Mouse (Mus musculus): Measurements from ENCODE around the gene Hsd11b1. TPM values are rescaled to one million over a fixed set of nuclear protein-coding genes. Genes with fewer than 3 reads are reported as not detected.
A peak's percentile ranks its signal among the peaks of the same experiment; 100 is the strongest.

The Hsd11b1 gene
- polyA plus RNA-seq, 1 experiment: 0.86 TPM

- Histone ChIP-seq H3K4me3 (ENCODE audit: insufficient read depth, low read length) (no peak overlapping the region), H3K27ac (ENCODE audit: insufficient read depth, low read length) (no peak overlapping the region), H3K4me1 (ENCODE audit: control insufficient read depth, insufficient read depth, low read length) (no peaks in the 10 kb centered on the region)
- TF ChIP-seq POLR2A (IDR thresholded peaks at IDR 0.05; ENCODE audit: low read depth, low read length) (no peak), CTCF (IDR thresholded peaks at IDR 0.05; ENCODE audit: borderline replicate concordance, insufficient read depth, low read length) (no peak)
These were observed 66.2 kb downstream of the Hsd11b1 start for GRCm38 (mm10) chr1:193197494-193198205.

GRCm38 (mm10) chr1:193195169-193195810 is 68.6 kb downstream of the Hsd11b1 start:
- TF ChIP-seq CTCF (IDR thresholded peaks at IDR 0.05; ENCODE audit: borderline replicate concordance, insufficient read depth, low read length): no peak
- H3K27ac ChIP-seq (ENCODE audit: insufficient read depth, low read length): no peak overlapping the region
- no peak overlapping the region for H3K4me3 ChIP-seq (ENCODE audit: insufficient read depth, low read length)
- 0 out of 2 replicates have a peak, but pooled peaks cover under 1% of the 10 kb centered on the region for H3K4me1 ChIP-seq (ENCODE audit: control insufficient read depth, insufficient read depth, low read length)

DNA sequence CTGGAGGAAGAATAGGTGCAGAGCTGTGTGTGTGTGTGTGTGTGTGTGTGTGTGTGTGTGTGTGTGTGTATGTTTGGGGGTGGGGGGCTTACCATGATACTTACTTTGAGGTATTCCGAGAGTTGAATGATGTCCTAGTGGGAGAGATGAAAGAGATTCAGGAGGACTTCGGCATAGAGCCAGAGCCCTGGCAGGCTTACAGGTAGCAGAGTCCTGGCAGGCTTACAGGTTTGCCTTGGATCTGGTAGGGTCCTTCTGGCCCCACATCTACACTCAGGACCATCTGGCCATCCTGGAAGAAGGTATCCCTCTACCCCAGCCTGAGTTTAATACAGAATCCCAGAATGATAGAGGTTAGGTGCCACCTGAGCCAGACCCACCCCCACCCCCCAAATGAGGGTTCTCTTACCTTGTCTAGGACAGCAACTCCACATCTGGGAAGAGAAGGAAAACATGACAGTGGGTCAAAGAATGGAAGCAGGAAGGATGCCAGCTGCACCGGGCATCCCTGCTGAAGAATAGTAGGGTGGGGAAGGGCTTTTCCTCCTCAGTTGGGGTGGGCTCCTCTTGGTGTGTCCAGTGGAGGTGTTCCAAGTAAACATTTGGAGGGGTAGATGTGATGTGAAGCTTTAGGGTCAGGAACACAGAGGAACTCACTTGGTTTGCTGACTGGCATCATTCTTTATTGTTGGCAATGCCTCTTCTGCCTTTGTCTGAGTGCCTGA is 69.3 kb downstream of the Hsd11b1 start:
- Histone ChIP-seq H3K27ac (ENCODE audit: insufficient read depth, low read length) (no peak overlapping the region), H3K4me1 (ENCODE audit: control insufficient read depth, insufficient read depth, low read length) (peaks cover 7% of the 10 kb centered on the region), H3K4me3 (ENCODE audit: insufficient read depth, low read length) (no peak overlapping the region)
- TF ChIP-seq CTCF (IDR thresholded peaks at IDR 0.05; ENCODE audit: borderline replicate concordance, insufficient read depth, low read length) (no peak), POLR2A (IDR thresholded peaks at IDR 0.05; ENCODE audit: low read depth, low read length) (no peak)

DNA sequence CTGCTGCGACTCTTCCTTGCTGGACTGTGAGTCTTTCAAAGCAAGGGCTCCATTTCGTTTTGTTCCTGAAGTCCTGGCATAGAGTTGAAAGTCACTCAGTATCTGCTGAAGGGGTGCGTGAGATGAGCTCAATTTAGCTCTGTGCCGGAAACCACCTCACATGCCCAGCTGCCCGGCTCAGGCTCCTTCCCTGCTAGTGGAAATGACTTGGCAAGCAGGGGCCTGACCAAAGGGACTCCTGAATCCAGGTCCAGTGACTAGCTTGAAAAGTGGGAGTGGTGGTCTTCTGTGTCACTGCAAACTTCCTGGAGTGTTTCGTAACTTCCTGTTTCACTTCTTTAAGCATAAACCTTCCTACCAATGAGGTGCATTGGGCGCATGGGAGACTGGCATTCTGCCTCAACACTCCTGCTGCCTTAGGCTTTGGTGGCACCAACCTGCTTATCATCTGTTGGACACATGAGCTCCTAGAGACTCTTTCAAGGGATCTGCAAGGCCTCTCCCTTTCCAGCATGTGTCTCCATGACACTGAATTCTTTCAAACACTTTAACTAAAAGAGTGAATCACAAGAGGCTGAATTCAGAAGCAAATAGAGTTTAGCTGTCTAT is 72.1 kb downstream of the Hsd11b1 start:
- Histone ChIP-seq H3K4me1 (ENCODE audit: control insufficient read depth, insufficient read depth, low read length) (peaks cover 7% of the 10 kb centered on the region), H3K4me3 (ENCODE audit: insufficient read depth, low read length) (no peak overlapping the region), H3K27ac (ENCODE audit: insufficient read depth, low read length) (no peak overlapping the region)
- no peak for TF ChIP-seq POLR2A (IDR thresholded peaks at IDR 0.05; ENCODE audit: low read depth, low read length)
- TF ChIP-seq CTCF (IDR thresholded peaks at IDR 0.05; ENCODE audit: borderline replicate concordance, insufficient read depth, low read length): no peak

- no peak overlapping the region for H3K4me3 ChIP-seq (ENCODE audit: insufficient read depth, low read length)
- peaks cover 7% of the 10 kb centered on the region for H3K4me1 ChIP-seq (ENCODE audit: control insufficient read depth, insufficient read depth, low read length)
- peak overlapping the region; percentile 68 for H3K27ac ChIP-seq (ENCODE audit: insufficient read depth, low read length)
- TF ChIP-seq POLR2A (IDR thresholded peaks at IDR 0.05; ENCODE audit: low read depth, low read length) (no peak), CTCF (IDR thresholded peaks at IDR 0.05; ENCODE audit: borderline replicate concordance, insufficient read depth, low read length) (no peak)
These were observed 74.1 kb downstream of the Hsd11b1 start for GRCm38 (mm10) chr1:193189771-193190170.

GRCm38 (mm10) chr1:193189151-193189621 is 74.7 kb downstream of the Hsd11b1 start:
- no peak overlapping the region for H3K4me3 ChIP-seq (ENCODE audit: insufficient read depth, low read length)
- H3K4me1 ChIP-seq (ENCODE audit: control insufficient read depth, insufficient read depth, low read length): peaks cover 7% of the 10 kb centered on the region
- no peak for TF ChIP-seq CTCF (IDR thresholded peaks at IDR 0.05; ENCODE audit: borderline replicate concordance, insufficient read depth, low read length)
- no peak for TF ChIP-seq POLR2A (IDR thresholded peaks at IDR 0.05; ENCODE audit: low read depth, low read length)
- H3K27ac ChIP-seq (ENCODE audit: insufficient read depth, low read length): peak overlapping the region; percentile 68

DNA sequence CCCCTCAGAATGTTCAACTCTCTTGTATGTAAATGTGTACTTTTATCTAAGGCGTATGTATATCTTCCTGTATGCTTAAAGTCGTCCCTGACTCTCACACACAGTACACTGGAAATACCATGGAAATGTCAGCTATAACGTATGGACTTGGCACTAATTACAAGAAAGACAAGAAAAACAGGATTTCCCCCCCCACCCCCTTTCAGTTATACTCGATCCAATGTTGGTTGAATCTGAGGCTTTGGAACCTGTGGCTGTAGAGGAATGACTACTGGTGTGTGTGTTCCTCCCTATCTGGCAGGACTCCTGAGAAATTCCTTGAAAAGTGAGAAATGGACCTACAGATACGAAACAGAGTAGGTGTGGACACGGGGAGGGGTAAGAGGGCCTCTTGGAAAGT is 75.6 kb downstream of the Hsd11b1 start:
- H3K4me1 ChIP-seq (ENCODE audit: control insufficient read depth, insufficient read depth, low read length): peaks cover 7% of the 10 kb centered on the region
- no peak overlapping the region for H3K4me3 ChIP-seq (ENCODE audit: insufficient read depth, low read length)
- TF ChIP-seq POLR2A (IDR thresholded peaks at IDR 0.05; ENCODE audit: low read depth, low read length) (no peak), CTCF (IDR thresholded peaks at IDR 0.05; ENCODE audit: borderline replicate concordance, insufficient read depth, low read length) (no peak)
- H3K27ac ChIP-seq (ENCODE audit: insufficient read depth, low read length): no peak overlapping the region; the same call in 1 of the 2 replicates

- H3K4me1 ChIP-seq (ENCODE audit: control insufficient read depth, insufficient read depth, low read length): no peaks in the 10 kb centered on the region
- no peak for TF ChIP-seq CTCF (IDR thresholded peaks at IDR 0.05; ENCODE audit: borderline replicate concordance, insufficient read depth, low read length)
- no peak for TF ChIP-seq POLR2A (IDR thresholded peaks at IDR 0.05; ENCODE audit: low read depth, low read length)
- H3K4me3 ChIP-seq (ENCODE audit: insufficient read depth, low read length): no peak overlapping the region
- H3K27ac ChIP-seq (ENCODE audit: insufficient read depth, low read length): no peak overlapping the region
These were observed 82.8 kb downstream of the Hsd11b1 start for GRCm38 (mm10) chr1:193181104-193181503.

DNA sequence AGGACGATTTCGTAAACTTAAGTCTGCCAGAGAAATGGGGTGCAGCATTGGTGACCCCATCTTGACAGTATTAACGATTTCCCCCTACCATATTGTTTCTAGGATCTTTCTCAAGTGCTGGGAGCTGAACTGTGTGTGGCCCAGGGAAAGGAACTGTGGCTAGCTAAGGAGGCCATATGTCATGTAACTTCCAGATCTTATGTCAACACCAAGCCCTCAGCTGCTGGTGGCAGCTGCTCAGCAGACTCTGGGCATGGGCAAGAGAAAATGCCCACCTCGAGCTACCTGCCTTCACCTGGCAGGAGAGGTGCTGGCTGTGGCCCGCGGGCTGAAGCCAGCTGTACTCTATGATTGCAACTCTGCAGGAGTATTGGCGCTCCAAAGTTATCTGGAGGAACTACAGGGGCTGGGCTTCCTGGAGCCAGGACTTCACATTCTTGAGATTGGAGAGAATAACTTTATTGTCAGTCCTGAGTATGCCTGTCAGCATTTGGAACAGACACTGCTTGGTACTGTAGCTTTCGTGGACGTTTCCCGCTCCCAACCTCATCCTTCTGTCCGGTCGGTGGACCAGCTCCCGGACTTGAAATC is 89.6 kb downstream of the Hsd11b1 start:
- no peaks in the 10 kb centered on the region; the same call in 1 of the 2 replicates for H3K4me1 ChIP-seq (ENCODE audit: control insufficient read depth, insufficient read depth, low read length)
- TF ChIP-seq CTCF (IDR thresholded peaks at IDR 0.05; ENCODE audit: borderline replicate concordance, insufficient read depth, low read length) (no peak), POLR2A (IDR thresholded peaks at IDR 0.05; ENCODE audit: low read depth, low read length) (0 out of 2 replicates have a peak, but pooled peaks have one; percentile 3)
- H3K4me3 ChIP-seq (ENCODE audit: insufficient read depth, low read length): peak overlapping the region; percentile 93
- H3K27ac ChIP-seq (ENCODE audit: insufficient read depth, low read length): no peak overlapping the region
